Mouse (Mus musculus) heart, adult 8-10 months (tissue): ENCODE data around the gene Raet1e. TPM values are rescaled to one million over a fixed set of nuclear protein-coding genes. Genes with fewer than 3 reads are reported as not detected.
"Not testable (repeated sequence)": the region's sequence is repeated elsewhere in the genome, so short reads cannot be mapped to it uniquely, and the experiment has no call there.

Experiments used
- DNase-seq: peaks from one replicate; pipeline ENCODE4 v3.0.0; 2022; ENCODE audit warnings: low spot score
- total RNA-seq, 4 experiments: library from RNA; stranded (reverse); gene quantifications; 2 replicates each; pipeline ENCODE4 v1.2.4; 2022

Raet1e gene
- total RNA-seq, 4 experiments from 2014 or later: not detected

DNA sequence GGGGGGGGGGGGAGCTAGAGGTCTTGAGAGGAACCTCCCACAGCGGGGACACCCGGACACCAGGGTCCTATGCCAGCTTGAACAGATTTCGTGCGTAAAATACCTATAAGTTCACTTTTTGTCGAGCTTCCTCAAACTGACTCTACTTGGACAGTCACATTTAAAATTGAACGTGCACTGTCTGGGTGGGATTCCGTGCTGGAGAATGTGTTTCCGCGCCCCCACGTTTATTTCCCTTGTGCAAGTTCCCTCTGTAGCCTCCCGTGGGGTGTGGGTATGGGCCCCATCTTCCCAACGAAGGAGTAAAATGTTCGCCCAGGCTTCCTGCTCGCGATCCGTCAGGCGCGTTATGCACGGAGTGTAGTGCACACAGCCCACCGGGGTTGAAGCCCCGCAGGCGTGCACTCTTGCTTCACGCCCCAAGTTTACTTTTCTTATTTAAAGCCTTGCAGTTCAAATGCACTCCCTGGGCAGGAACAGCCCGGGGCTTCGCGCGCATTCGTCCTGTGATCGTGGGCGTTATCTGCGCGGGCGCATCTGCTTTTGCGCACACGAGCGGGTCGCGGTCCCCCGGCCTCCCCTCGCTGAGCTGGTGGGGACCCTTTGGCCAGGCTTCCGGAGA lies 115.4 kb downstream of the Raet1e start:
- no peak for DNase-seq

DNA sequence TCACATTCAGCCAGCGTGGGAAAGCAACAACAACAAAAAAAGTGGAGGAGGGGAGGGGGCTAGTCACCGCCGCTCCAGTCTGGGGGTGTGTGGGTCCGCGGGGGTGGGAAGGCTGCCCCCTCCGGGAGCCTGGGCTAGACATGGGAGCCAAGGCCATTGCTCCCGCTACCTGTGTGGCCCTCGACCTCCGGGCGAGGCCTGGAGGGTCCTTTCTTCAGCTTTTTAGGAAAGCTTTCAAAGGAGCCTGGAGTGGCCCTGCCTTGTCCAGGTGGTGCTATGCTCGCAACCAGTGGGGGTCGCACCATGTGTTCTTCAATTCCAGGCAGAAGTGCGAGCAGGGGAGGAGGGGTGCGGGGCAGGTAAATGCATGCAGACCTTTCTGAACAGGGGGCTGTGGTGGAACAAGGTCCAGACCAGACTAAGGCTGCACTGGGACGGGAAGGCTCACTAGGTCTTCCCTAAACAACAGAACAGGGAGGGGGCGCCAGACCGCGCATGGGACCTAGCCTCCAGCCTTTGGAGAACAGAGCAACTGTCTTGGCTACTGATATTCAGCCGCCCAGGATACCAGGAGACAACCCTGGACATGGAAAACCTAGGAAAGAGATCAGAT lies 116.2 kb downstream of the Raet1e start:
- no peak for DNase-seq

DNA sequence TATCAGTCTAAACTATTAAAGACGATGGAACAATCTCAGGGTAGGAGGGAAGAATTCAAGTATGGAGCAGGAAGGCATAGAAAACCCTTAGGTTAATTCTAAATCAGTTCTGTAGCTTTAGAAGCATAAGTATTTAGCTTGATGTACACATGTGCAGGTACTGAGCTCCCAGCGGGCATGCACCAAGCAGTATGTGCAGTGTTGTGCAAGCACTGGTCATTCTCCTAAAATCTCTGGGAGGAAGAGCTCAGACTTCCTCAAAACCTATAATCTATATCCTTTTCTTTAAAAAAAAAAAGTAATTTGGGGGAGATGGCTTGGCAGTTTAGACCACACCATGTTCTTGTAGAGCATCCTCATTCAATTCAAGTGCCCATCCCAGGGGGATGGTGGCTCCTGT lies 120.1 kb downstream of the Raet1e start:
- DNase-seq: not testable (repeated sequence)

DNA sequence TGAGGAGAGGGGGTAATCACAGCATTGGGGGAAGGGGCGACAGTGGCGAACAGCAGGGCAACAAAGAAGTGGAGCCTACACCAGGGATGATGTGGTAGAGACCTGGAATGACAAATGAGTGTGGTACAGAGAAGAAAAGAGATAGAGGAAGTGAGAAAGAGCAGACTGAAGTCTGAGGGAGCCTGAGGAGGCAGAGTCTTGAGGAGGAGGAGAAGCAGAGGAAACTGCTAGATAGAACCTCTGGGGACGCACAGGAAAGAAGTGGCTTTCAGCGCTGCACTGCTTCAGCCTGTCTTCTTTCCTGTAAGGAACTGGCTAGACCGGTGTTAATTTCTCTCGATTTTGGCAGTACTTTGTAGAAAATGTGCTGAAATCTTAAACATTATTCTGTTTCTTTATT lies 124.4 kb downstream of the Raet1e start:
- no peak for DNase-seq

DNA sequence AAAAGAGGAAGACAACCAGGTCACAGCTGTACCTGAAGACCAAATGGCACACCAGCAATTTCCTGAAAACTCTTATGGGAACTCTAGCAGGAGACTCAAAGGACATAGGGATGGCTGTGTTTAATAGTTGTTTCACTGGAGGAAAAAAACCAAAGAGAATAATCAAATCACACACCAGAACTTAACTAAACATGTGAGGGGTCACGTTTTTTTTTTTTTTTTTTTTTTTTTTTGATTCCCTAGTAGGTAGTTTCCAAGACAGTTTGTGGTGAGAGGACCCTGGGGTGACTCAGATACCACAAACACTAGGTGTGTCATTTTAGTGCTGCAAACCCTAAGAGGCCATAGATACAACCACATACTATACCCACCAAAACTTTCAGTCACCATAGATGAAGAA lies 137.3 kb downstream of the Raet1e start:
- no peak for DNase-seq

DNA sequence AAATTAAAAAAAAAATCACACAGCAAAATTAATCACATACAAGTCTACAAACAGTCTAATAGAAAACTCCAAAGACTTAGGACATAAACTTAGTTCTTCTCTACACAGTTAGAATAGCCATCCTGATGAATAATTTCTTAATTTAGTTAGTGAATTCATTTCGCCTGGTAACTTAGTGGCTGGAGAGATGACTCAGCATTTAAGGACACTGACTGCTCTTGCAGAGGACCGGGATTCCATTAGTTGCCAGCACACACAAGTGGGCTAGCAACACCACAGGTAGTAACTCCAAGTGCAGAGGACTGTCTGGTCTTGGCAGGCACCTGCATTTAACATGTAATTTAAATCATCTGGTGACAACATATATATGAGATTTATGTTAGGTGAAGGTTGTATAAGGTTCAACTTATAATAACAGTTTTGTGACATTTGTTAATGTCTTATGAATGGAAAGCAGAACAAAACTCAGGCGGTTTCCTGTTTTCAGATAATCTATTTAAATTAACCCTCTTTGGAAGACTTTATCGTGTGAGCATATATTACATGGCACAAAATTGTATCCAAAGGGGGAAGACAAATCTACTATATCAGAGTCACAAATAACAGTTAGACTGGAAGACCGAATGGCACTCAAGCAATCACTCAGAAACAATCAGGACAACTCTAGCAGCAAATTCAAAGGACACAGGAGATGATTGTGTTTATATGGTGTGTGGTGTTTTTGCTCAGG lies 138.8 kb downstream of the Raet1e start:
- DNase-seq: no peak

DNA sequence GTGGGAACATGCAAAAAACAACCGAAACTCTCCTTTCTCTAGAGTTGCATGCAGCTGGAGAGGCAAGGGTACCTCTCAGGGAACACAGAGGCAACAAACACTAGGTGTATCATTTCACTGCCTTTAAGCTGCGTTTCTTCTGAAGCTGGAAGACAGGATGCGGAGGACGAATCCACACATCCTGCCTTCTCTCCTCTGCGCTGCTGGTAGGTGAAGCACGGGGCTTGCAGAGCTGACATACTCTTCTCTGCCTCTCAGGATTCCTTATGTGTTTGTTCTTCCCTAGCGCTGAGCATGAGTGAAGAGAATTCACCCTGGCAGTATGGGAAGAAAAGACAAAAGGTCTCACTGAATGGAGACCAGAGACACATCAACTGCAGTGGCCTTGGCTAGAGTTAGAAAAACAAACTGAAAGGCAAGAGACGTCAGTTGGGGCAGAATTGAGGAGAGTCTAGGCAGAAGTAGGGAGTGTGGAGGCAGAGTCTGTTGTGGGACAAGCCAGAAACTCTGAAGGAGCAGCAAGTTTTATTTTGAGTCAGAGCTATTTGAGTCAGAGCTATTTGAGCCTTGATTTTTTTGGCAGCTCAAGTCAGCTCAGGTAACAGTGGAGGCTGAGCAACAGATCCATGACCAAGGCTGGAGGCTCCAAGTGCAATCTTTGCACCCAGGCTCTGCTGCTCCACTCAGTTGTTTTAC lies 139.5 kb downstream of the Raet1e start:
- DNase-seq: no peak

DNA sequence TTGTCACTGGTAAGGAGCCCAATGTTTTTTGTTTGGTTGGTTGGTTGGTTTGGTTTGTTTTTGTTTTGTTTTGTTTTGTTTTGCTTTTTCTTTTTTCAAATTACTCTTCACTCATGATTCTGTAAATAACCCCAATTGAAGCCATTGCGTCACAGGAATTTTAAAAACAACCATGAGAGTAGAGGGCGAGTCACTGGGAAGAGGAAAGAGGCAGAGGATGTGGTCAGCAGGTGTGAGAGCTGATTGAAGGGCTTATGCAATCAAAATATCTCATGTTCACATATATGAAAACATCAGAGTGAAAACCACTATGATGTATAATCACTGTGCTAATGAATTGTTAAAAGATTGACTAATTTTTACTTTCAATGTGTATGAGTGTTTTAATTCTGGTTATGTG lies 141.0 kb downstream of the Raet1e start:
- no peak for DNase-seq

DNA sequence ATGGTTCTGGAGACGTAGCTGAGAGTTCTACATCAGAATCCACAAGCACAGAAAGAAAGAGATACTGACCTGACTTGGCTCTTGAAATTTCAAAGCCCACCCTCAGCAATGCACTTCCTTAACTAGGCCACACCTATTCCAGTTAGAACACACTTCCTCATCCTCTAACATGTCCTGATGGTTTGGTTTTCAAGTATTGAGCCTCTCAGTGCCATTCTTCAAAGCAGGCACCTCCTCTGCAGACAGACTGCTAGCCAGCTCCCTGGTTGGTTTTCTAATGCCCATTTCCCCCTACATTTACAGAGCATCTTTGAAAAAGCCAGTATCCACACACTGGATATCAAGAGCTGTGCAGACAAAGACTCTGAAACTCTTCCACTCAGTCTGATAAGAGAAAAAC lies 143.3 kb downstream of the Raet1e start:
- DNase-seq: no peak

DNA sequence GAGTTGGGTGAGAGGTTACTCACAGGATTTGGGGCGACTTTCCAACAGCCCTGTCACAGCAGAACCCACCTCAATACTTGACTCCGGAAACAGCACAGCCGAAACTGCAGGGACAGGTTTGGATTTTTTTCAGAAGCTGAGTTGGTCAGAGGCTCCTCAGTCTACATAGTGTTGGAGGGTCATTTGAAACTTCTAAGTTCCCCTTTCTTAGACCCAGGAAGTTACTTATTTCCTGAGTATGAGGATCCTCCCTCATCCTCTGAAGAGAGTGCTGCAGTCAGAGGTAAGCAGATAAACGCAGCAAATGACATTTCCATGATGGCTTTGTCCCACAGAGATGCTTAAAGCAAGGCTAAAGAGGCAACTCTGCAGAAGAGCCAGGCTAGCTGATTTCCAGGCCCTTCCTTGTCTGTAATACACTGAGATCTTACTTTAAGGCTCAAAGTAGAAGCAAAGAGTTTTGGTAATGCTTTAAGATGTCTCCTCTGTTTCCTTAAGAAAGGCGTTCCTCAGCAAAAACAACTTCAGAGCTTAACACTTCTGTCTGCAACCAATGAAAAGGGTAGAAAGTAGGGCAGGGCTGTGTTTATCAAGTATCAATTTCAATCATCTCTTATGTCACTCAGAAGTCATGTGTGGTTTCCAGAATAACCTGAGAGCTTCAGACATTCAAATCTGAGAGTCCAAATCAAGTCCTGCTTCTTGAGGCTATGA lies 144.1 kb downstream of the Raet1e start:
- DNase-seq: peak; percentile 1

DNA sequence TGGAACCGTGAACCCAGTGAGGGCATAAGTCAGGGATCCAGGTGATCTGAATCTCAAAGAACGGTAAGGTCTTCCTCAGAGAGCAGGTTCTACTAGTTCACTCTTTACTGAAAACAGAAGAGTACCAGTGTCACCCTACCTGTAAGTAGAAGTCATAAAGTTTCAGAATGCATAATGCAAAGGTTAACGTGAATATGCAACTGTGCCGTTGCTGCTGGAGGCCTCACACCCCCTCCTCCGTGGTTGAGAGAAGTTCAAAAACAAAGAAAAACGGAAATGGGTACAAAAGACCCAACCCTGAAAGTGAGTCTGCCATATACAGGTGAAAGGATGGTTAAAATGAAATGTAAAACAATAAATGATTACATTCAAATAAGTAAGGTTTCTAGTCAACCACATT lies 145.4 kb downstream of the Raet1e start:
- DNase-seq: no peak

DNA sequence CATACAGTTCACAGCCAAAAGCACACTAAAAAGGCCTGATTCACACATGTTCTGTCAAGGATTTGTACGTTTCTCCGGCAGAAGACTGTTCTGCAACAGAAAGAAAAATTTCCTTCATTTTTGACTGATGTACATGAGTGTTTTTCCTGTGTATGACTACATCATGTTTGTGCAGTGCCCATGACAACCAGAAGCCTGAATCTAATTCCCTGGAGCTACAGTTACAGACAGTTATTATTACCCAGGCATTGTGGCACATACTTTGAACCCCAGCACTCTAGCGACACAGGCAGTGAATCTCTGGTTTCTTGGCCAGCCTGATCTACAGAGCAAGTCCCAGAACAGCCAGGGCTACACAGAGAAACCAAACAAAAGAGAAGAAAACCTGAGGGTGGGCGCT lies 147.4 kb downstream of the Raet1e start:
- DNase-seq: no peak

DNA sequence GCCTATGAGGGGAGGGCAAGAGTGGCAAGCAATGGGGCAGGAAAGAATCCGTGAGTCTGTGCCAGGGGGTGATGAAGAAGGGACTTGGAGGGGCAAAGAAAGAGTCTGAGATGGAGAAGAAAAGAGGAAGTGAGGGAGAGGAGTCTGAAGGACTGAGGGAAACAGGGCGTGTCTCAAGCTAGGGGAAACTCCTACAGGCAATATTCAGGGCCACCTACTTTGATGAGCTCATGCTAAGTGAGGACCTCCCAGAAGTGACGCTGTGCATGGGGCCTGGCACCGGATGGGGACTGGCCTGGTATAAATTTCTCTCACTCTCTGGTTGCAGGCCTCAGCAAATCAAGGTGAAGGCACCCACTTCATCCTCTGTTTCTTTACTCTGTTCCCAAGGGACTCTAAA lies 148.1 kb downstream of the Raet1e start:
- no peak for DNase-seq

DNA sequence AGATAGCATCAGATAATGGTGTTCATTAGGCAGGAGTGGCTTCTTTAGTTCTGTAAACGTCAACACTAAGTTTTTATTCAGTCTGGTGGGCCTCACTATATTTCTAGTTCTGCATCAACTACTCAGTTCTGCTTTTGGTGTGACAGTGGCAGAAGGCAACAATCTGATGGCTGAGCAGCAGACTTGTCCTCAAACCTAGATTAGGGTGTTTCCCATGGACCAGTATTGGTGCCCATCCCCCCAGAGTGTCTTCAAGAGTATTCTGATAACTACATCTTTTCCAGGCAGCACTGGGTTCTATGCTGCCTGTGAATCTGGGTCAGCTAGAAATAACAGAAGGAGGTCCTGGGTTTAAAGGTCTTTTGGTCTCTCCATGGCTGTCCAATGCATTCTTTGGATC lies 149.9 kb downstream of the Raet1e start:
- DNase-seq: no peak

DNA sequence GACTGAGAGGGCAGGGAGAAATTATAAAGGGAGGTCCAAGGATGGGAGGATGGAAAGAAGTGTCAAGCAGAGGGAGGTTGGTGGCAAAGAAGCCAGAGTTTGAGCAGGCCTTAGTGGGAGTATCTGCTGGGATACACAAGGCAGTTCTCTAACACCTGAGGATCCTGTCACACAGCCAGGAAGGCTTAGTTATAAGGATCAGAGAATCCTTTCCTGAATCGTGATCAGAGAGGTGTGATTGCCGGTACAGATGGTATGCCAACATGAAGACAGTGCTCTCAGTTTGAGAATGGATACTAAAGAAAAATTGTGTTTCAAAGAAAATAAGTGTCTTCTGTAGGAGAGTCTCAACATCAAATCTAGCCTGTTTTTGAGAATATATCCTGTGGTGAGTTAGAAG lies 164.5 kb downstream of the Raet1e start:
- DNase-seq: no peak

DNA sequence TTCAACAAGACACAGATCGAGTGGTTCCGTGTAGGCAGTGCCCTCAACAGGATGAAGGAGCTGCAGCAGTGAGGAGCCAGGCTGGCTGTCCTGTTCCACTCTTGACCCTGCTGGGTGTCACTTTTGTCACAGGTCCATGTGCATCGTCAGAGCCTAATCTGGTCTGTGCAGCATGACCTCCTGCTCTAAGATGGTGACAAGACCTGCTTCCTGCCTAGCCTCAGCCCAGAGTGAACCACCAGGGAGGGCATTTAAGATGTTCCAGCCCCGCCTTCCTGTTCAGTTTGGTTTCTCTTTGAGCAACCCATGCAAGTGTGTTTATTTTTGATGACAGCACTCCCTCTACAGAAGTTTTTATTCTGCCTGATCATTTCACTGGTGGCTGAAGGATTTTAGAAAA lies 187.4 kb downstream of the Raet1e start:
- not testable (repeated sequence) for DNase-seq

DNA sequence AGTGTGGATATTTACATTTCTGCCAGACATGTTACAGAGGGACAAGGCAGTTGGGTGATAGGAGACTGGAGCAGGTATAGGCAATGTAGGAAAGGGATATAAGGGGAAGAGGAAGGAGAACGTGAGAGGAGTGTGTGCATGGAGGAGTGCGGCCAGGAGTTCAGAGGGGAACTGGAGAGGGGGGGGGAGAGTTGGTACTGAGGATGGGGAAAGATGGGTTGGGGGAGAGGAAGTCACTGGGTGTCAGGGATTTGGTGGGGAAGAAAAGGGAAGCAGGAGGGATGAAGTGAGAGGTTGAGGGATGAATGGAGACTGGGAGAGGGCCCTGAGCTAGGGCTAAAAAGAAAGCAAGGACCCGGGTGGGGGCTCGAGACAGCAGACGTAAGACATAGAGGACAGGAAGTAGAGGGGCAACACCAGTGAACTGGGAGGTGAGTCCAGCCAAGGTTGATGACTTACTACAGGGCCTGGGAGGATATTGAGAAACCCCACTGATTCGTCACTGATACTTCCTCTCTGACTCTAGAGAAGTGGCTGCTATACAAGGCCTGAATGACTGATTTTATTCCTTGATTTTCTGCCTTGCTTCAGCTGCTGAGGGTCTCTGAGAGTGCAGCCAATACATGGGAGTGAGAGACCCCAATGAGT lies 195.3 kb downstream of the Raet1e start:
- DNase-seq: not testable (repeated sequence)

DNA sequence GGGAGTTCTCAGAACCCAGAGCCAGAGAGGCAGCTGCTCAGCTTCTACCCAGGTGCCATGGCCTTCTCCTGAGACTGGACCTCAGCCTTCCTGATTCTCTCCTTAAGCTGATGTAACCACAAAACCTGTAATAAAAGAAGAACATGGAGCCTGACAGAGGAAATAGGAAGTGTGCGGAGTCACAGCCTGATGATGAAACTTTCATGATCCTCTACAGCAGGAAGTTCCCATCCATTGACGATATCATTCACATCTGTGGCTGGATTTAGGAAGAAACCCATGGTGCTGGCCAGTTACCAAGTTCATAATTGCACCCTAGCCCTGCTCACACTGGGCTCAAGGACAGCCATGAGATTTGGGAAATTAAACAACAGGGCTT lies 195.8 kb downstream of the Raet1e start:
- DNase-seq: not testable (repeated sequence)

DNA sequence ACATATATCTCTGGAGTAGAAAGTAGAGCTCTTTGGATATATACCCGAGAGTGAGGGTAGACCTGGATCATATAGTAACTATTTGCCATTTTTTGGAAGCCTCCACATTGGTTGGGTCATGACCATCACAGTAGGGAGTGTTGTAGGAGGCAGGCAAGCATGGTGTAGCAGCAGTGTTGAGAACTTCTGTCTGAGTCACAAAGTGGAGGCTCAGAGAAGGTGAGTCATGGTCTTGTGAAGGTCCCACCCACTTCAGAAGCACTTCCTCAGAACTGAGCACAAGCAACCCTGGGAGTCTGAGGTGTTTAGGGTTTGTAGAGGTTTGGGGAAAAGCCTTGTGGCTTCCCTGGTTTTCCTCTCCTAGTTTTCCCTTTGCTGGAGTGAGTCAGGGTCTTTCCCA lies 199.0 kb downstream of the Raet1e start:
- not testable (repeated sequence) for DNase-seq

DNA sequence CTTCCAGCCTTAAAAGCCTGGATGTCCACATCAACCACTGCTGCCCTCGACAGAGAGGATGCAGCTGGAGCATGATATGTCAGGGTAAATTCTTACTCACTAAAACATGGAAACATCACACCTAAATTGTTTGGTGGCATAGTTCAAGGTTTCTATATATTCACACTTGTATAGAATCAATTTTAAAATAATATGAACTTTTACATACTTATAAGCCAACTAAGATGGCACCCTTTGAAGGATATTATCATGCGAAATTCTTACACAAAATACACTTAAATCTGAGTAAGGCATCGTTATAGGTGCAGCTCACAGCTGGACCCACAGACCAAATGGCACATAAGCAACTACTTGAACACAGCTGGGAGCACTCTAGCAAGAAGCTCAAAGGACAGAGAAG lies 201.9 kb downstream of the Raet1e start, which contains the start of gene Raet1d:
Gene Raet1d, plus strand, starts transcription at position 301 of the 400 bp plus-strand sequence.
- not testable (repeated sequence) for DNase-seq

DNA sequence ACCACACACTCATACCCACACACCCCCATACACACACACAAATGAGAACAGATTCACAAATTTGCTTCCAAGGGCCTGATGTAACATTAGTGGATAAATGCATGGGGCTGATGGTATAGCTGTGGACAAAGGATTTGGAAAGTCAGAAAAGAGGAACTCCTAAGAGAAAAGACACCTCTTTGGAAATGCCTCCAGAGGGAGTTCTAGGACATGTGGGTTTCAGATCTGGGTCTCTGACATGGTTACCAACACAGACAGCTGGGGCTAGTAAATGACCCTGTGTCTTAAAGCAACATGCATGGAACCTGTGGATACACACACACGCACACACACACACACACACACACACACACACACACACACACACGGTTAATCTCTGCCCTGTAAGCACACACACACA lies 202.6 kb downstream of the Raet1e start:
- not testable (repeated sequence) for DNase-seq
